Mouse (Mus musculus) hindbrain, embryonic 11.5 days (tissue): ENCODE measurements around the gene Gtf2ird1. TPM values are rescaled to one million over a fixed set of nuclear protein-coding genes. Genes with fewer than 3 reads are reported as not detected.

Source experiments
- ATAC-seq: fragments of 200-750 bp; cut with Nextera tagmentation; 2 replicates; pipeline ENCODE4 v1.8.0; 2017; ENCODE audit warnings: mild to moderate bottlenecking, moderate TSS enrichment, moderate library complexity; ENCODE audit not compliant: low FRiP score
- DNase-seq: peaks from one replicate; pipeline ENCODE4 v3.0.0-alpha.2; 2015; ENCODE audit warnings: low spot score
- H3K27ac ChIP-seq: fragments of 300-500 bp; sonication (generic); 2 replicates; pipeline ENCODE4 v1.5.1; 2014; ENCODE audit warnings: mild to moderate bottlenecking, low read depth, low read length
- H3K27me3 ChIP-seq: fragments of 300-500 bp; sonication (generic); 2 replicates; pipeline ENCODE4 v1.6.1; 2014; ENCODE audit warnings: mild to moderate bottlenecking, low read length, moderate library complexity, mixed read lengths; ENCODE audit not compliant: control insufficient read depth, insufficient read depth
- H3K36me3 ChIP-seq: fragments of 300-500 bp; sonication (generic); 2 replicates; pipeline ENCODE4 v1.6.1; 2014; ENCODE audit warnings: mild to moderate bottlenecking, low read length, moderate library complexity, mixed read lengths; ENCODE audit not compliant: control insufficient read depth, insufficient read depth
- H3K4me1 ChIP-seq: fragments of 300-500 bp; sonication (generic); replicated peaks from 2 replicates; pipeline ENCODE4 v1.6.1; 2014; ENCODE audit warnings: low read length, mixed read lengths; ENCODE audit not compliant: control insufficient read depth, insufficient read depth
- H3K4me2 ChIP-seq: fragments of 300-500 bp; sonication (generic); replicated peaks from 2 replicates; pipeline ENCODE4 v1.6.1; 2014; ENCODE audit warnings: mild to moderate bottlenecking, low read depth, low read length
- H3K4me3 ChIP-seq: fragments of 300-500 bp; sonication (generic); 2 replicates; pipeline ENCODE4 v1.5.1; 2014; ENCODE audit warnings: low read depth, low read length
- H3K9ac ChIP-seq: fragments of 300-500 bp; sonication (generic); 2 replicates; pipeline ENCODE4 v1.6.1; 2014; ENCODE audit warnings: low read depth, low read length
- H3K9me3 ChIP-seq: fragments of 300-500 bp; sonication (generic); 2 replicates; pipeline ENCODE4 v1.6.1; 2016; ENCODE audit warnings: low read length; ENCODE audit not compliant: control insufficient read depth
- WGBS: fragments of 180-500 bp; shearing (Covaris S2); extraction: QIAGEN DNeasy Blood & Tissue Kit; methylation state at CpG from one replicate; pipeline ENCODE4 v1.1.7; 2014; 5-methylcytosine and 5-hydroxymethylcytosine counted together
- polyA plus RNA-seq: library from polyadenylated mRNA; unstranded; fragments of >200 nt; fragmentation: Nextera tagmentation; extraction: Ambion mirVana; gene quantifications from 2 replicates; pipeline ENCODE4 v1.2.1, GENCODE M21; 2014

Gtf2ird1 gene
- polyA plus RNA-seq, 1 experiment from 2014 or later, result 69.3 TPM

DNA sequence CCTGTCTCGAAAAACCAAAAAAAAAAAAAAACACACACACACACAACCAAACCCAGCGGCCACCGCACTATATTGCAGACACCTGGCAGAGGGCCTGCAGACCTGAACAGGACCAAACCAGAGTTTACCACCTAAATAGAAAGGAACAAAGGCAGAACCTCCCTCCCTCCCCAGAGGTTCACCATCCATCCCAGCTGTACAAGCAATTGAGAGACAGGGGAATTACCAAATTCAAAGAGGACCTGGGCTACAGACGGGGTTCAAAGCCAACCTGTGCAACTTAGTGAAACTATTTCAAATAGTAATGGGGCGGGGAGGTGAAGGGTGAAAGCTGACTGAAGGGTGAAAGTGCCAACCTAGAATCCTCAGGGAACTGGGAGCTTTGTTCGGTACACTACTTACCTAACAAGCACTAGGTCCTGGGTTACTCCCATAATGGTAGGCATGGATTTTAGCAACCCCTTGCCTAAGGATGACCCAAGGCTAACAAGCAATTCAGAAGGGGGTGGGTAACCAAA, 144.6 kb downstream of the Gtf2ird1 start:
- Histone ChIP-seq H3K36me3 (peaks cover 8% of the 10 kb centered on the region; the same call in 1 of the 2 replicates), H3K9me3 (no peaks in the 10 kb centered on the region), H3K27me3 (no peaks in the 10 kb centered on the region), H3K4me3 (peak overlapping the region; percentile 94; the same call in 1 of the 2 replicates), H3K4me2 (peak overlapping the region; percentile 68), H3K27ac (peak overlapping the region; percentile 99; the same call in 1 of the 2 replicates), H3K4me1 (no peaks in the 10 kb centered on the region; the same call in 1 of the 2 replicates), H3K9ac (no peak overlapping the region)
- WGBS, result 82% methylated on average over 6 of the region's 6 CpGs
- DNase-seq (no peak), ATAC-seq (no peak)

DNA sequence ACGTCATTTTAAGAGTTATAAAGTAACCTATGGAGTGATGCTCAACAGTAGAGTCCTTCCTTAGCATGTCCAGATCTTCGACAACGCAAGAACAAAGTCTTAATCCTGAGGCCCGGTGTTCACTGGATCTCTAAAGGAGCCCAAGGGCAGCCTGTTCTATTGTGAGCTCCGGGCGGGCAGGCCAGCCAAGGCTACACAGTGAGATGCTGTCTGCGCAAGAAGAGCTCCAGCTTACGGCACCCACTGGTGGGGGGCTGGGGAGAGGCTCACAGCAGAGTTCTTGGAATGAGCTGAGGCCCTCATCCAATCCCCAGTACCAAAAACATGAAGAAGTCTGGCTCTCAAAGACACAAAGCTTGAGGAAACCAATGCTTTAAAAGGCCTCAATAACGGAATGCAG, 146.3 kb downstream of the Gtf2ird1 start:
- peaks cover 12% of the 10 kb centered on the region for H3K36me3 ChIP-seq
- WGBS, result 96% methylated on average over 9 of the region's 9 CpGs
- no peak for ATAC-seq

DNA sequence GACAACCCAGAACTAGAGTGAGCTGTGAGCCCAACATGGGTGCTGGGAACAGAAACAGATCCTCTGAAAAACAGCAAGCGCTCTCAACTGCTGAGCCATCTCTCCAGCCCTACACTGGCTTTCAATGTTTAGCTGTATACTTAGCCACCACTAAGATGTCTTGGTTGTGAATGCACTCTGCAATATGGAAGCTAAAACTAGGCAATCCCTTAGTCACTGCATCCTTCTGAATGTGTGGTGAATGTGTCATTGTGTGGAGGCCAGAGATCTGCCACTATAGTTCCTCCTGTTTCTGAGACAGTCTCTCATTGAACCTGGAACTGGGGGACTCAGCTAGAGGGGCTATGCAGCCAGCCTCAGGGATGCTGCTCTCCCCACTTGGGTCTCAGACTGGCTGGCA, 147.2 kb downstream of the Gtf2ird1 start:
- WGBS, result 100% methylated on average over 1 of the region's 1 CpGs
- H3K36me3 ChIP-seq, result peaks cover 14% of the 10 kb centered on the region
- H3K9me3 ChIP-seq, result no peaks in the 10 kb centered on the region
- no peaks in the 10 kb centered on the region for H3K27me3 ChIP-seq
- ATAC-seq (no peak), DNase-seq (no peak)
- no peak overlapping the region for H3K27ac ChIP-seq
- H3K4me3 ChIP-seq, result no peak overlapping the region
- no peaks in the 10 kb centered on the region; the same call in 1 of the 2 replicates for H3K4me1 ChIP-seq
- no peak overlapping the region for H3K9ac ChIP-seq
- no peak overlapping the region for H3K4me2 ChIP-seq

More for the DNA sequence above, 146.3 kb downstream of the Gtf2ird1 start:
- no peaks in the 10 kb centered on the region for H3K27me3 ChIP-seq
- no peak overlapping the region for H3K9ac ChIP-seq
- no peak for DNase-seq
- no peak overlapping the region for H3K27ac ChIP-seq
- H3K4me3 ChIP-seq, result no peak overlapping the region
- no peak overlapping the region for H3K4me2 ChIP-seq
- no peaks in the 10 kb centered on the region; the same call in 1 of the 2 replicates for H3K4me1 ChIP-seq
- H3K9me3 ChIP-seq, result no peaks in the 10 kb centered on the region

Other genes with a start within 250 kb of the Gtf2ird1 start
- gene Ncf1, start 227.1 kb downstream of the Gtf2ird1 start, polyA plus RNA-seq, result 3.2 and 4.0 TPM in 2 replicates
- gene Gtf2i, start 142.0 kb downstream of the Gtf2ird1 start, polyA plus RNA-seq, result 178 and 181 TPM in 2 replicates
- 7.4 and 8.0 TPM in 2 replicates for gene Clip2, start 95.7 kb upstream of the Gtf2ird1 start, polyA plus RNA-seq
- not detected in 2 replicates for gene Syna, start 103.5 kb upstream of the Gtf2ird1 start, polyA plus RNA-seq
- gene Rfc2, start 124.7 kb upstream of the Gtf2ird1 start, polyA plus RNA-seq, result 291 and 298 TPM in 2 replicates
- 0.77 and 3.1 TPM in 2 replicates for gene Lat2, start 158.3 kb upstream of the Gtf2ird1 start, polyA plus RNA-seq
- 434 and 445 TPM in 2 replicates for gene Eif4h, start 182.8 kb upstream of the Gtf2ird1 start, polyA plus RNA-seq
- 12.4 and 14.7 TPM in 2 replicates for gene Limk1, start 231.9 kb upstream of the Gtf2ird1 start, polyA plus RNA-seq